Mouse (Mus musculus): ENCODE measurements around the gene Herc6. TPM values are rescaled to one million over a fixed set of nuclear protein-coding genes. Genes with fewer than 3 reads are reported as not detected.
"Not testable (repeated sequence)": the region's sequence is repeated elsewhere in the genome, so short reads cannot be mapped to it uniquely, and the experiment has no call there.

Herc6 gene
- polyA plus RNA-seq, 1 experiment, result 10.6 TPM

GRCm38 (mm10) chr6:57537887-57538286 lies 42.9 kb upstream of the Herc6 start:
- peaks cover 2% of the 10 kb centered on the region; the same call in 1 of the 2 replicates for H3K4me1 ChIP-seq (ENCODE audit: control insufficient read depth, insufficient read depth, low read length)
- no peak overlapping the region for H3K27ac ChIP-seq (ENCODE audit: insufficient read depth, low read length)
- TF ChIP-seq POLR2A (IDR thresholded peaks at IDR 0.05; ENCODE audit: extremely low read depth, insufficient read depth, low read length), result no peak
- no peak for TF ChIP-seq CTCF (IDR thresholded peaks at IDR 0.05; ENCODE audit: extremely low read depth, insufficient read depth, low read length)
- H3K4me3 ChIP-seq (ENCODE audit: insufficient read depth, low read length), result no peak overlapping the region

GRCm38 (mm10) chr6:57540950-57541498 lies 39.8 kb upstream of the Herc6 start:
- Histone ChIP-seq H3K27ac (ENCODE audit: insufficient read depth, low read length) (no peak overlapping the region), H3K4me3 (ENCODE audit: insufficient read depth, low read length) (no peak overlapping the region), H3K4me1 (ENCODE audit: control insufficient read depth, insufficient read depth, low read length) (no peaks in the 10 kb centered on the region; the same call in 1 of the 2 replicates)
- TF ChIP-seq CTCF (IDR thresholded peaks at IDR 0.05; ENCODE audit: extremely low read depth, insufficient read depth, low read length) (no peak), POLR2A (IDR thresholded peaks at IDR 0.05; ENCODE audit: extremely low read depth, insufficient read depth, low read length) (no peak)

- H3K27ac ChIP-seq (ENCODE audit: insufficient read depth, low read length), result no peak overlapping the region
- H3K4me3 ChIP-seq (ENCODE audit: insufficient read depth, low read length), result no peak overlapping the region
- TF ChIP-seq CTCF (IDR thresholded peaks at IDR 0.05; ENCODE audit: extremely low read depth, insufficient read depth, low read length), result no peak
- no peak for TF ChIP-seq POLR2A (IDR thresholded peaks at IDR 0.05; ENCODE audit: extremely low read depth, insufficient read depth, low read length)
- H3K4me1 ChIP-seq (ENCODE audit: control insufficient read depth, insufficient read depth, low read length), result no peaks in the 10 kb centered on the region; the same call in 1 of the 2 replicates
Observed at GRCm38 (mm10) chr6:57541737-57542335, 39.0 kb upstream of the Herc6 start.

- H3K4me3 ChIP-seq (ENCODE audit: insufficient read depth, low read length); H3K4me1 ChIP-seq (ENCODE audit: control insufficient read depth, insufficient read depth, low read length); H3K27ac ChIP-seq (ENCODE audit: insufficient read depth, low read length): not testable (repeated sequence)
Observed at GRCm38 (mm10) chr6:57543591-57543990, 37.2 kb upstream of the Herc6 start.

GRCm38 (mm10) chr6:57544866-57545265 lies 35.9 kb upstream of the Herc6 start:
- no peak overlapping the region for H3K4me3 ChIP-seq (ENCODE audit: insufficient read depth, low read length)
- H3K4me1 ChIP-seq (ENCODE audit: control insufficient read depth, insufficient read depth, low read length), result no peaks in the 10 kb centered on the region; the same call in 1 of the 2 replicates
- H3K27ac ChIP-seq (ENCODE audit: insufficient read depth, low read length), result no peak overlapping the region
- no peak for TF ChIP-seq CTCF (IDR thresholded peaks at IDR 0.05; ENCODE audit: extremely low read depth, insufficient read depth, low read length)
- no peak for TF ChIP-seq POLR2A (IDR thresholded peaks at IDR 0.05; ENCODE audit: extremely low read depth, insufficient read depth, low read length)

GRCm38 (mm10) chr6:57551211-57551796 lies 29.5 kb upstream of the Herc6 start:
- H3K27ac ChIP-seq (ENCODE audit: insufficient read depth, low read length), result no peak overlapping the region
- TF ChIP-seq CTCF (IDR thresholded peaks at IDR 0.05; ENCODE audit: extremely low read depth, insufficient read depth, low read length) (no peak), POLR2A (IDR thresholded peaks at IDR 0.05; ENCODE audit: extremely low read depth, insufficient read depth, low read length) (no peak)
- H3K4me3 ChIP-seq (ENCODE audit: insufficient read depth, low read length), result no peak overlapping the region
- no peaks in the 10 kb centered on the region for H3K4me1 ChIP-seq (ENCODE audit: control insufficient read depth, insufficient read depth, low read length)

GRCm38 (mm10) chr6:57557796-57558317 lies 22.9 kb upstream of the Herc6 start:
- Histone ChIP-seq H3K27ac (ENCODE audit: insufficient read depth, low read length) (no peak overlapping the region), H3K4me1 (ENCODE audit: control insufficient read depth, insufficient read depth, low read length) (no peaks in the 10 kb centered on the region), H3K4me3 (ENCODE audit: insufficient read depth, low read length) (no peak overlapping the region)
- TF ChIP-seq CTCF (IDR thresholded peaks at IDR 0.05; ENCODE audit: extremely low read depth, insufficient read depth, low read length) (no peak), POLR2A (IDR thresholded peaks at IDR 0.05; ENCODE audit: extremely low read depth, insufficient read depth, low read length) (no peak)

GRCm38 (mm10) chr6:57563454-57563853 lies 17.3 kb upstream of the Herc6 start:
- Histone ChIP-seq H3K4me3 (ENCODE audit: insufficient read depth, low read length) (no peak overlapping the region), H3K4me1 (ENCODE audit: control insufficient read depth, insufficient read depth, low read length) (no peaks in the 10 kb centered on the region), H3K27ac (ENCODE audit: insufficient read depth, low read length) (no peak overlapping the region)
- TF ChIP-seq POLR2A (IDR thresholded peaks at IDR 0.05; ENCODE audit: extremely low read depth, insufficient read depth, low read length) (no peak), CTCF (IDR thresholded peaks at IDR 0.05; ENCODE audit: extremely low read depth, insufficient read depth, low read length) (no peak)

- Histone ChIP-seq H3K27ac (ENCODE audit: insufficient read depth, low read length) (no peak overlapping the region), H3K4me3 (ENCODE audit: insufficient read depth, low read length) (no peak overlapping the region), H3K4me1 (ENCODE audit: control insufficient read depth, insufficient read depth, low read length) (no peaks in the 10 kb centered on the region)
- TF ChIP-seq POLR2A (IDR thresholded peaks at IDR 0.05; ENCODE audit: extremely low read depth, insufficient read depth, low read length) (no peak), CTCF (IDR thresholded peaks at IDR 0.05; ENCODE audit: extremely low read depth, insufficient read depth, low read length) (no peak)
Observed at GRCm38 (mm10) chr6:57565452-57565851, 15.3 kb upstream of the Herc6 start.

- no peak for TF ChIP-seq POLR2A (IDR thresholded peaks at IDR 0.05; ENCODE audit: extremely low read depth, insufficient read depth, low read length)
- TF ChIP-seq CTCF (IDR thresholded peaks at IDR 0.05; ENCODE audit: extremely low read depth, insufficient read depth, low read length), result no peak
- Histone ChIP-seq H3K4me3 (ENCODE audit: insufficient read depth, low read length) (no peak overlapping the region), H3K4me1 (ENCODE audit: control insufficient read depth, insufficient read depth, low read length) (no peaks in the 10 kb centered on the region), H3K27ac (ENCODE audit: insufficient read depth, low read length) (no peak overlapping the region)
Observed at GRCm38 (mm10) chr6:57567630-57568029, 13.2 kb upstream of the Herc6 start.

All from cortical plate, adult 2 months (tissue).